Mouse (Mus musculus) liver, embryonic 12.5 days (tissue): ENCODE data around the gene Spata31d1a. TPM values are rescaled to one million over a fixed set of nuclear protein-coding genes. Genes with fewer than 3 reads are reported as not detected.

ENCODE experiments used
- polyA plus RNA-seq: library from polyadenylated mRNA; unstranded; fragments of >200 nt; fragmentation: Nextera tagmentation; extraction: Ambion mirVana; gene quantifications from 2 replicates; pipeline ENCODE4 v1.2.1, GENCODE M21; 2016

Gene Spata31d1a
- polyA plus RNA-seq, 1 experiment from 2014 or later = not detected

Other genes starting within 250 kb of the Spata31d1a start
- 12.1 and 13.2 TPM in 2 replicates for gene Agtpbp1, start 125.1 kb downstream of the Spata31d1a start, polyA plus RNA-seq
- gene Naa35, start 125.1 kb downstream of the Spata31d1a start, polyA plus RNA-seq = 35.5 and 37.2 TPM in 2 replicates
- 63.8 and 64.2 TPM in 2 replicates for gene Golm1, start 34.5 kb downstream of the Spata31d1a start, polyA plus RNA-seq
- not detected in 2 replicates for gene 4921517D22Rik, start 16.2 kb downstream of the Spata31d1a start, polyA plus RNA-seq
- gene Spata31d1b, start 2.0 kb upstream of the Spata31d1a start, polyA plus RNA-seq = not detected in 2 replicates
- not detected in 2 replicates for gene Spata31d1d, start 21.4 kb upstream of the Spata31d1a start, polyA plus RNA-seq
- gene 1700014D04Rik, start 36.4 kb upstream of the Spata31d1a start, polyA plus RNA-seq = not detected in 2 replicates
- gene Isca1, start 59.5 kb upstream of the Spata31d1a start, polyA plus RNA-seq = 216 and 223 TPM in 2 replicates
- not detected in 2 replicates for gene Gm49354, start 71.9 kb upstream of the Spata31d1a start, polyA plus RNA-seq
- 66.3 and 74.4 TPM in 2 replicates for gene Tut7, start 112.8 kb upstream of the Spata31d1a start, polyA plus RNA-seq